Mouse (Mus musculus) heart, adult 2 months (tissue): ENCODE results near the gene Zfp784.

Experiments
- CTCF ChIP-seq: fragments of 200-600 bp; IDR thresholded peaks from 2 replicates; pipeline ENCODE4 v1.8.1; 2022; ENCODE audit warnings: antibody characterized with exemption, mild to moderate bottlenecking, moderate library complexity
- EP300 ChIP-seq: fragments of 200-500 bp; IDR thresholded peaks from 2 replicates; pipeline ENCODE4 v1.6.1; 2011; ENCODE audit warnings: low read depth, low read length, control low read depth; ENCODE audit not compliant: insufficient read depth
- POLR2A ChIP-seq: fragments of 200-500 bp; IDR thresholded peaks from 2 replicates; pipeline ENCODE4 v1.6.1; 2011; ENCODE audit warnings: mild to moderate bottlenecking, low read depth, low read length, control low read depth; ENCODE audit not compliant: insufficient read depth

DNA sequence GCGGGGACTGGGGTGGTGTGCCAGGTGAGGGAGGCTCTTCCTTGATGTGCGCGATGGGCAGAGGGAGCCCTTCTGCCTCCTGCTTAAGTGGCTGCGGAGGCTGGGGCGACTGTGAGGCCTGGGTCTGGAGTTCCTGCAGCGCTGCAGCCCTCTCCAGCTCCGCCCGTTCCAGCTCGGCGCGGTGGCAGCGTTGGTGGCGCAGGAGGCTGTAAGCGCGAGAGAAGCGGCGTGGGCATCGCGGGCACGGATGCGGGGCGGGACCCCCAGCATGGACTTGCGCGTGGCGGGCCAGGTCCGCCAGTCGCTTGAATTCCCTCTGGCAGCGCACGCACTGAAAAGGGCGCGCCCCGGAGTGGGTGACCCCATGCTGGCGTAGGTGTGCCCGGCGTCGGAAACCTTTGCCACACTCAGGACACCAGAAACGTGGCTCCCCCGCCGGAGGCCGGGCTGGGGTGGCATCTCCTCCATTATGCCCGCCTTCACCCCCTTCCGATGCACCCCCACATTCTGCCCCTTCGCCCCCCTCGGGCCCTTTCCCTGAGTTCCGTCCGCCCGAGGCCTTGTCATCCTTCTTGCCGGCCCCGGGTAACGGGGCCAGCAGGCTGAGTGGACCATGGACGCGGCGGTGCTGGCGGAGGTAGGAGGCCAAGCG lies 44.8 kb downstream of the Zfp784 start:
- TF ChIP-seq CTCF (no peak), POLR2A (no peak), EP300 (no peak)
